In the genomic region with DNA sequence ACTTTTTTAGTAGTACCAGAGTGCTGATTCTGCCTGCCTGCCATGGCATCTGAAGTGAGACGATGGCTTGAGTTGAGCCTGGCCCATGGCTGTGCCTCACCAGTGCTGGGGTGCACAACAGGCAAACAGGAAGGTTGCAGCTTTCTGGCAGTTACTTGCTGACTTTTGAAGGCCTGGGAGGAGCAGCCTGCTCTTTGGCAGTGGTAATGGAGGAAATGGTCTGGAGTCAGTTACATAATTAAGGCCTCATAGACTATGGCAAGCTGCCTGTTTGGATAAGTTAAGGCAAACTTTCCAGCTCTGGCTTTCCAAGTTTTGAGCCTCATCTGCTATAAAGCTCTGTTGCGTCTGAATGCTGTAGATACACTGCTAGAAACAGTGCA, we compare ENCODE assay signal across 9 mouse cellular contexts. TPM values are rescaled to one million over a fixed set of nuclear protein-coding genes. Genes with fewer than 3 reads are reported as not detected.
DNase-seq lines count a peak whose midpoint lies in the region; ATAC-seq and TF ChIP-seq lines count a peak whose summit lies in the region.
"Had no signal": no experiment of that assay in that cellular context is flagged by ENCODE, and none has a peak within 500 bp of the region (broad histone marks: within the 10 kb centered on the region; RNA-seq: fewer than 3 reads in every experiment).

No protein-coding gene starts in this region.

- H3K27me3 ChIP-seq in heart, embryonic 15.5 days, result no peaks in the 10 kb centered on the region
- H3K27me3 ChIP-seq in kidney, postnatal 0 days (ENCODE audit: insufficient read depth, low read length), result no peaks in the 10 kb centered on the region
- H3K27me3 ChIP-seq in stomach, embryonic 14.5 days (ENCODE audit: control insufficient read depth, insufficient read depth, low read length), result no peaks in the 10 kb centered on the region
- H3K27me3 ChIP-seq: Patski had no signal

- H3K4me1 ChIP-seq in embryonic fibroblast, embryonic 13.5 days (ENCODE audit: control insufficient read depth, insufficient read depth, low read length), result peaks cover 13% of the 10 kb centered on the region
- H3K4me1 ChIP-seq in heart, embryonic 15.5 days (replicated peaks), result peaks cover 37% of the 10 kb centered on the region
- peaks cover 25% of the 10 kb centered on the region for H3K4me1 ChIP-seq in kidney, postnatal 0 days (replicated peaks; ENCODE audit: insufficient read depth, low read length)
- H3K4me1 ChIP-seq in stomach, embryonic 14.5 days (ENCODE audit: control insufficient read depth, insufficient read depth, low read length), result peaks cover 28% of the 10 kb centered on the region

- 27% methylated on average over 2 of the region's 2 CpGs for WGBS in heart, embryonic 15.5 days
- WGBS in kidney, postnatal 0 days, result 50% methylated on average over 2 of the region's 2 CpGs
- WGBS in stomach, embryonic 14.5 days, result 38% methylated on average over 2 of the region's 2 CpGs

- H3K9me3 ChIP-seq in heart, embryonic 15.5 days (replicated peaks), result no peaks in the 10 kb centered on the region
- H3K9me3 ChIP-seq in kidney, postnatal 0 days (replicated peaks; ENCODE audit: low read length), result no peaks in the 10 kb centered on the region
- H3K9me3 ChIP-seq in stomach, embryonic 14.5 days (ENCODE audit: control insufficient read depth, low read depth, low read length), result no peaks in the 10 kb centered on the region

- H3K27ac ChIP-seq in layer of hippocampus, adult 2 months, result peak overlapping the region; percentile 100
- H3K27ac ChIP-seq in embryonic fibroblast, embryonic 13.5 days (ENCODE audit: insufficient read depth, low read length), result peak overlapping the region; percentile 97
- peak overlapping the region; percentile 96 for H3K27ac ChIP-seq in heart, embryonic 15.5 days
- peak overlapping the region; percentile 86 for H3K27ac ChIP-seq in kidney, postnatal 0 days
- H3K27ac ChIP-seq in stomach, embryonic 14.5 days (ENCODE audit: low read length), result peak overlapping the region; percentile 88

- no peak for TF ChIP-seq CTCF in layer of hippocampus, adult 2 months (conservative IDR thresholded peaks at IDR 0.05)
- TF ChIP-seq CTCF in embryonic fibroblast, embryonic 13.5 days (IDR thresholded peaks at IDR 0.05; ENCODE audit: borderline replicate concordance, insufficient read depth, low read length), result no peak
- no peak for TF ChIP-seq CTCF in kidney, postnatal 0 days (IDR thresholded peaks at IDR 0.05; ENCODE audit: low read depth)

- H3K9ac ChIP-seq in heart, embryonic 15.5 days, result peak overlapping the region; percentile 34; the same call in 1 of the 2 replicates
- no peak overlapping the region for H3K9ac ChIP-seq in kidney, postnatal 0 days (ENCODE audit: low read depth, low read length)
- H3K9ac ChIP-seq in stomach, embryonic 14.5 days (replicated peaks; ENCODE audit: low read depth, low read length), result peak overlapping the region; percentile 22; the same call in 1 of the 2 replicates

- TF ChIP-seq POLR2A in embryonic fibroblast, embryonic 13.5 days (IDR thresholded peaks at IDR 0.05; ENCODE audit: low read depth, low read length), result peak; percentile 49

- ATAC-seq in heart, embryonic 15.5 days (replicated peaks; ENCODE audit: insufficient number of reproducible peaks, insufficient read depth, low FRiP score, low read depth), result no peak
- no peak for ATAC-seq in kidney, postnatal 0 days (replicated peaks; ENCODE audit: low FRiP score, low read depth)
- ATAC-seq in stomach, embryonic 14.5 days (ENCODE audit: insufficient number of reproducible peaks, insufficient read depth, low FRiP score, low read depth), result no peak

- peak overlapping the region; percentile 55 for H3K4me2 ChIP-seq in heart, embryonic 15.5 days
- no peak overlapping the region for H3K4me2 ChIP-seq in kidney, postnatal 0 days (ENCODE audit: low read length)
- peak overlapping the region; percentile 30 for H3K4me2 ChIP-seq in stomach, embryonic 14.5 days (replicated peaks; ENCODE audit: low read depth, low read length)

- H3K36me3 ChIP-seq in heart, embryonic 15.5 days, result no peaks in the 10 kb centered on the region
- H3K36me3 ChIP-seq in kidney, postnatal 0 days (ENCODE audit: insufficient read depth, low read length), result no peaks in the 10 kb centered on the region
- H3K36me3 ChIP-seq in stomach, embryonic 14.5 days (ENCODE audit: control insufficient read depth, insufficient read depth, low read length), result no peaks in the 10 kb centered on the region

- intact Hi-C loops in left cerebral cortex, postnatal 10 days (cut with DNase I), result loop anchor here (10.0 kb wide), 1 partner anchor 330 kb away; a partner anchor contains a TSS

- no peak overlapping the region for H3K4me3 ChIP-seq in layer of hippocampus, adult 2 months
- H3K4me3 ChIP-seq in embryonic fibroblast, embryonic 13.5 days (ENCODE audit: insufficient read depth, low read length), result no peak overlapping the region
- H3K4me3 ChIP-seq in heart, embryonic 15.5 days, result peak overlapping the region; percentile 18; the same call in 1 of the 2 replicates
- H3K4me3 ChIP-seq in kidney, postnatal 0 days (replicated peaks; ENCODE audit: low read depth, low read length), result no peak overlapping the region
- H3K4me3 ChIP-seq in stomach, embryonic 14.5 days (ENCODE audit: low read depth, low read length), result no peak overlapping the region; the same call in 1 of the 2 replicates

- no peak for DNase-seq in layer of hippocampus, adult 2 months (ENCODE audit: low spot score in 2 of 2)
- DNase-seq in layer of hippocampus, adult 9-10 months (ENCODE audit: low spot score), result no peak
- DNase-seq in kidney, postnatal 0 days (ENCODE audit: low spot score), result peak; percentile 42
- peak; percentile 67 to 77 for DNase-seq in lung, postnatal 4 days
- DNase-seq in left cerebral cortex, postnatal 10 days (ENCODE audit: extremely low spot score in 1 of 2, low spot score in 2 of 2), result no peak

RNA-seq across cellular contexts. Expression of a gene that starts 4.4 kb away (rescaled TPM):
- total RNA-seq in layer of hippocampus, adult 2 months (2021), result 10 to 100 TPM; 62.4 to 64.4 TPM
- 27.0 and 29.4 TPM in 2 replicates for polyA plus RNA-seq in embryonic fibroblast, embryonic 13.5 days (2011; ENCODE audit: insufficient read length, low read depth, missing spikeins)
- polyA plus RNA-seq in heart, embryonic 15.5 days (2015; fragmentation: Nextera tagmentation; extraction: Ambion mirVana), result 7.9 and 13.2 TPM in 2 replicates
- 9.6 and 10.4 TPM in 2 replicates for polyA plus RNA-seq in kidney, postnatal 0 days (2015; fragmentation: Nextera tagmentation; extraction: Ambion mirVana)
- polyA plus RNA-seq in stomach, embryonic 14.5 days (2014; fragmentation: Nextera tagmentation; extraction: Ambion mirVana), result 16.3 and 20.6 TPM in 2 replicates
- total RNA-seq in left cerebral cortex, postnatal 10 days (2021), result 10 to 100 TPM; 54.3 to 57.2 TPM

RNA-seq across cellular contexts. Expression of a gene that starts 17.5 kb away (rescaled TPM):
- total RNA-seq in layer of hippocampus, adult 2 months (2021), result 10 to 100 TPM; 89.8 to 90.7 TPM
- polyA plus RNA-seq in embryonic fibroblast, embryonic 13.5 days (2011; ENCODE audit: insufficient read length, low read depth, missing spikeins), result 125 and 133 TPM in 2 replicates
- polyA plus RNA-seq in heart, embryonic 15.5 days (2015; fragmentation: Nextera tagmentation; extraction: Ambion mirVana), result 187 and 209 TPM in 2 replicates
- 184 and 212 TPM in 2 replicates for polyA plus RNA-seq in kidney, postnatal 0 days (2015; fragmentation: Nextera tagmentation; extraction: Ambion mirVana)
- polyA plus RNA-seq in stomach, embryonic 14.5 days (2014; fragmentation: Nextera tagmentation; extraction: Ambion mirVana), result 266 and 292 TPM in 2 replicates
- total RNA-seq in left cerebral cortex, postnatal 10 days (2021), result 100 to 1,000 TPM; 114 to 118 TPM

RNA-seq across cellular contexts. Expression of a gene that starts 47.5 kb away (rescaled TPM):
- total RNA-seq in layer of hippocampus, adult 2 months (2021), result 10 to 100 TPM; 59.4 to 72.5 TPM
- 19.0 and 27.7 TPM in 2 replicates for polyA plus RNA-seq in embryonic fibroblast, embryonic 13.5 days (2011; ENCODE audit: insufficient read length, low read depth, missing spikeins)
- polyA plus RNA-seq in heart, embryonic 15.5 days (2015; fragmentation: Nextera tagmentation; extraction: Ambion mirVana), result 76.1 and 76.3 TPM in 2 replicates
- 74.2 and 81.9 TPM in 2 replicates for polyA plus RNA-seq in kidney, postnatal 0 days (2015; fragmentation: Nextera tagmentation; extraction: Ambion mirVana)
- polyA plus RNA-seq in stomach, embryonic 14.5 days (2014; fragmentation: Nextera tagmentation; extraction: Ambion mirVana), result 53.9 and 55.7 TPM in 2 replicates
- total RNA-seq in left cerebral cortex, postnatal 10 days (2021), result 10 to 100 TPM; 96.3 to 98.3 TPM

Comparison
In these comparisons a context has a peak if more than half of its experiments do, and no peak if none do; other contexts are left out.
1. DNase-seq: peak in kidney, postnatal 0 days (single experiment) and lung, postnatal 4 days (2 of 2); none in layer of hippocampus, adult 2 months (0 of 2), layer of hippocampus, adult 9-10 months (single experiment) and left cerebral cortex, postnatal 10 days (0 of 2).
2. Peak in every context shown above with its lines, with median percentiles within 50 percentile points of each other: H3K27ac ChIP-seq.